Mouse (Mus musculus): ENCODE results near the gene Ttll5.

Ttll5 gene

GRCm38 (mm10) chr12:85970803-85971202 lies 146.3 kb downstream of the Ttll5 start:
- no peak for DNase-seq

- DNase-seq: no peak
Observed at GRCm38 (mm10) chr12:85971655-85972054, 147.2 kb downstream of the Ttll5 start.

- peak; percentile 19 for DNase-seq
Observed at GRCm38 (mm10) chr12:85973526-85973925, 149.1 kb downstream of the Ttll5 start.

GRCm38 (mm10) chr12:85974030-85974429 lies 149.6 kb downstream of the Ttll5 start:
- DNase-seq: no peak

GRCm38 (mm10) chr12:85979996-85980395 lies 155.5 kb downstream of the Ttll5 start:
- DNase-seq: no peak

GRCm38 (mm10) chr12:85985524-85985923 lies 161.1 kb downstream of the Ttll5 start:
- no peak for DNase-seq

- DNase-seq: no peak
Observed at GRCm38 (mm10) chr12:85986024-85986423, 161.6 kb downstream of the Ttll5 start.

GRCm38 (mm10) chr12:85986540-85987443 lies 162.3 kb downstream of the Ttll5 start:
- DNase-seq: peak; percentile 33

- no peak for DNase-seq
Observed at GRCm38 (mm10) chr12:85987444-85987889, 163.0 kb downstream of the Ttll5 start.

GRCm38 (mm10) chr12:85988121-85988520 lies 163.7 kb downstream of the Ttll5 start:
- no peak for DNase-seq

GRCm38 (mm10) chr12:85988818-85989377 lies 164.4 kb downstream of the Ttll5 start:
- DNase-seq: no peak

GRCm38 (mm10) chr12:85992013-85992837 lies 167.8 kb downstream of the Ttll5 start:
- no peak for DNase-seq

GRCm38 (mm10) chr12:85992838-85993234 lies 168.4 kb downstream of the Ttll5 start:
- DNase-seq: no peak

GRCm38 (mm10) chr12:85993790-85994360 lies 169.4 kb downstream of the Ttll5 start:
- DNase-seq: no peak

GRCm38 (mm10) chr12:86000641-86001073 lies 176.2 kb downstream of the Ttll5 start:
- DNase-seq: peak; percentile 54

- DNase-seq: no peak
Observed at GRCm38 (mm10) chr12:86001120-86001655, 176.7 kb downstream of the Ttll5 start.

GRCm38 (mm10) chr12:86004627-86005026 lies 180.2 kb downstream of the Ttll5 start:
- no peak for DNase-seq

GRCm38 (mm10) chr12:86007377-86007776 lies 182.9 kb downstream of the Ttll5 start:
- DNase-seq: no peak

- no peak for DNase-seq
Observed at GRCm38 (mm10) chr12:86010656-86011055, 186.2 kb downstream of the Ttll5 start.

- DNase-seq: no peak
Observed at GRCm38 (mm10) chr12:86012195-86012594, 187.7 kb downstream of the Ttll5 start.

- no peak for DNase-seq
Observed at GRCm38 (mm10) chr12:86014174-86014573, 189.7 kb downstream of the Ttll5 start.

GRCm38 (mm10) chr12:86014621-86015020 lies 190.2 kb downstream of the Ttll5 start:
- no peak for DNase-seq

GRCm38 (mm10) chr12:86015114-86015513 lies 190.7 kb downstream of the Ttll5 start:
- no peak for DNase-seq
